In genomic region chr11:107113881-107114557, GRCm38 (mm10) we compare ENCODE assay signal across 9 mouse cellular contexts. TPM values are rescaled to one million over a fixed set of nuclear protein-coding genes. Genes with fewer than 3 reads are reported as not detected.
A peak's percentile ranks its signal among the peaks of the same experiment; 100 is the strongest.
DNase-seq lines count a peak whose midpoint lies in the region; ATAC-seq lines count a peak whose summit lies in the region.
"Had no signal": no experiment of that assay in that cellular context is flagged by ENCODE, and none has a peak within 500 bp of the region (broad histone marks: within the 10 kb centered on the region; RNA-seq: fewer than 3 reads in every experiment).

No protein-coding gene starts in this region.

- no peaks in the 10 kb centered on the region for H3K9me3 ChIP-seq in kidney, embryonic 15.5 days (replicated peaks)
- H3K9me3 ChIP-seq in embryonic facial prominence, embryonic 14.5 days (ENCODE audit: control insufficient read depth, low read length), result no peaks in the 10 kb centered on the region
- H3K9me3 ChIP-seq in limb, embryonic 13.5 days, result no peaks in the 10 kb centered on the region

- H3K4me2 ChIP-seq in kidney, embryonic 15.5 days, result peak overlapping the region; percentile 32
- peak overlapping the region; percentile 40 for H3K4me2 ChIP-seq in embryonic facial prominence, embryonic 14.5 days (ENCODE audit: low read depth, low read length)
- peak overlapping the region; percentile 36 for H3K4me2 ChIP-seq in limb, embryonic 13.5 days (replicated peaks)
- H3K4me2 ChIP-seq: liver, embryonic 11.5 days had no signal

- ATAC-seq in kidney, embryonic 15.5 days (replicated peaks; ENCODE audit: low FRiP score), result no peak
- peak; percentile 74; the same call in 1 of the 2 replicates for ATAC-seq in embryonic facial prominence, embryonic 14.5 days (ENCODE audit: low read depth)
- 0 out of 2 replicates have a peak, but pooled peaks have one; percentile 57 for ATAC-seq in limb, embryonic 13.5 days (ENCODE audit: low FRiP score, low read depth)

- DNase-seq in kidney, postnatal 10 days, result no peak
- DNase-seq in R1 (ENCODE audit: low read depth, low spot score), result peak; percentile 94
- DNase-seq in embryonic facial prominence, embryonic 14.5 days (ENCODE audit: low spot score), result peak; percentile 71
- no peak for DNase-seq in left cerebral cortex, adult 8-10 months (ENCODE audit: low spot score in 2 of 2)
- DNase-seq in spleen, adult 12 weeks (ENCODE audit: low spot score), result no peak
- no peak for DNase-seq in right cerebral cortex, postnatal 10 days (ENCODE audit: low spot score in 2 of 2)

- no peak overlapping the region for H3K9ac ChIP-seq in kidney, embryonic 15.5 days
- peak overlapping the region; percentile 3; the same call in 1 of the 2 replicates for H3K9ac ChIP-seq in embryonic facial prominence, embryonic 14.5 days (ENCODE audit: low read depth, low read length)
- no peak overlapping the region for H3K9ac ChIP-seq in limb, embryonic 13.5 days

- H3K27ac ChIP-seq in kidney, embryonic 15.5 days, result peak overlapping the region; percentile 61
- peak overlapping the region; percentile 53 for H3K27ac ChIP-seq in embryonic facial prominence, embryonic 14.5 days (replicated peaks; ENCODE audit: low read depth, low read length)
- peak overlapping the region; percentile 63 for H3K27ac ChIP-seq in limb, embryonic 13.5 days

- H3K27me3 ChIP-seq in kidney, embryonic 15.5 days, result no peaks in the 10 kb centered on the region
- no peaks in the 10 kb centered on the region for H3K27me3 ChIP-seq in embryonic facial prominence, embryonic 14.5 days (replicated peaks; ENCODE audit: control insufficient read depth, insufficient read depth, low read length)
- H3K27me3 ChIP-seq in limb, embryonic 13.5 days, result no peaks in the 10 kb centered on the region

- WGBS in kidney, embryonic 15.5 days, result 24% methylated on average over 10 of the region's 10 CpGs
- 20% methylated on average over 10 of the region's 10 CpGs for WGBS in embryonic facial prominence, embryonic 14.5 days
- WGBS in limb, embryonic 13.5 days, result 26% methylated on average over 10 of the region's 10 CpGs

- peaks cover 26% of the 10 kb centered on the region for H3K36me3 ChIP-seq in kidney, embryonic 15.5 days
- peaks cover 26% of the 10 kb centered on the region for H3K36me3 ChIP-seq in embryonic facial prominence, embryonic 14.5 days (ENCODE audit: control insufficient read depth, insufficient read depth, low read length)
- peaks cover 24% of the 10 kb centered on the region for H3K36me3 ChIP-seq in limb, embryonic 13.5 days

- H3K4me3 ChIP-seq in kidney, embryonic 15.5 days (replicated peaks), result no peak overlapping the region
- no peak overlapping the region; the same call in 1 of the 2 replicates for H3K4me3 ChIP-seq in embryonic facial prominence, embryonic 14.5 days (ENCODE audit: low read depth, low read length)
- H3K4me3 ChIP-seq in limb, embryonic 13.5 days, result no peak overlapping the region

- peaks cover 39% of the 10 kb centered on the region for H3K4me1 ChIP-seq in kidney, embryonic 15.5 days
- H3K4me1 ChIP-seq in embryonic facial prominence, embryonic 14.5 days (ENCODE audit: control insufficient read depth, insufficient read depth, low read length), result peaks cover 18% of the 10 kb centered on the region
- peaks cover 36% of the 10 kb centered on the region for H3K4me1 ChIP-seq in limb, embryonic 13.5 days

RNA-seq across cellular contexts. Expression of gene Bptf, which starts 17.9 kb away (rescaled TPM):
- 31.4 and 35.0 TPM in 2 replicates for polyA plus RNA-seq in kidney, embryonic 15.5 days (2015; fragmentation: Nextera tagmentation; extraction: Ambion mirVana)
- 34.8 and 37.0 TPM in 2 replicates for polyA plus RNA-seq in embryonic facial prominence, embryonic 14.5 days (2014; fragmentation: Nextera tagmentation; extraction: Ambion mirVana)
- polyA plus RNA-seq in limb, embryonic 13.5 days (2015; fragmentation: Nextera tagmentation; extraction: Ambion mirVana), result 41.4 and 42.3 TPM in 2 replicates
- 10 to 100 TPM; 62.9 to 76.6 (median 65.4) TPM for total RNA-seq in left cerebral cortex, adult 8-10 months (2022)

Comparison
In these comparisons a context has a peak if more than half of its experiments do, and no peak if none do; other contexts are left out.
1. DNase-seq: peak in R1 (single experiment) and embryonic facial prominence, embryonic 14.5 days (single experiment); none in kidney, postnatal 10 days (single experiment), left cerebral cortex, adult 8-10 months (0 of 2), spleen, adult 12 weeks (single experiment) and right cerebral cortex, postnatal 10 days (0 of 2).
2. Peak in every context shown above with its lines, with median percentiles within 50 percentile points of each other: H3K27ac ChIP-seq and H3K4me2 ChIP-seq.